Mouse (Mus musculus) MEL (cell line): ENCODE measurements around the gene Ankrd36. TPM values are rescaled to one million over a fixed set of nuclear protein-coding genes. Genes with fewer than 3 reads are reported as not detected.

ENCODE experiments used
- polyA plus RNA-seq, 2 experiments: library from polyadenylated mRNA; stranded (reverse) in 1 of 2; unstranded in 1 of 2; fragments of >175 nt in 1 of 2; fragments of >200 nt in 1 of 2; gene quantifications; 2 replicates each; pipeline versions ENCODE4 v1.2.1 to v1.2.4; 2012; ENCODE audit warnings: low replicate concordance in 2 of 2, low read depth in 1 of 2; ENCODE audit not compliant: insufficient read length in 2 of 2, insufficient read depth in 1 of 2, missing spikeins in 1 of 2
- total RNA-seq: library from RNA; depleted of rRNA; stranded (reverse); fragments of 300-350 nt; gene quantifications from 2 replicates; pipeline ENCODE4 v1.2.3, GENCODE M21; 2012; rRNA removed

Ankrd36 gene
- total and polyA plus RNA-seq, 3 experiments = 3.2 to 3.4 TPM; not detected in 1

Other genes starting within 250 kb of the Ankrd36 start
- gene Znrf3, start 124.8 kb upstream of the Ankrd36 start, total RNA-seq = 8.2 and 9.2 TPM in 2 replicates
- gene Znrf3, start 124.8 kb upstream of the Ankrd36 start, polyA plus RNA-seq = 1 to 10 TPM in 1 of 2 experiments, not detected in 1; 9.0 TPM
- 84.2 and 101 TPM in 2 replicates for gene Xbp1, start 49.0 kb upstream of the Ankrd36 start, total RNA-seq
- gene Xbp1, start 49.0 kb upstream of the Ankrd36 start, polyA plus RNA-seq = 10 to 100 TPM in 1 of 2 experiments, not detected in 1; 81.8 TPM
- gene Ccdc117, start 27.5 kb upstream of the Ankrd36 start, total RNA-seq = 26.3 and 35.4 TPM in 2 replicates
- gene Ccdc117, start 27.5 kb upstream of the Ankrd36 start, polyA plus RNA-seq = 10 to 100 TPM in 1 of 2 experiments, not detected in 1; 19.4 TPM
- gene Mrps24, start 146.0 kb downstream of the Ankrd36 start, total RNA-seq = 159 and 184 TPM in 2 replicates
- gene Mrps24, start 146.0 kb downstream of the Ankrd36 start, polyA plus RNA-seq = 100 to 1,000 TPM in 1 of 2 experiments, not detected in 1; 163 TPM
- 27.8 and 29.2 TPM in 2 replicates for gene Urgcp, start 192.7 kb downstream of the Ankrd36 start, total RNA-seq
- gene Urgcp, start 192.7 kb downstream of the Ankrd36 start, polyA plus RNA-seq = 10 to 100 TPM; 19.5 to 34.9 TPM
- gene Dbnl, start 218.8 kb downstream of the Ankrd36 start, total RNA-seq = 73.5 and 76.4 TPM in 2 replicates
- 100 to 1,000 TPM in 1 of 2 experiments, not detected in 1; 149 TPM for gene Dbnl, start 218.8 kb downstream of the Ankrd36 start, polyA plus RNA-seq
- gene Pgam2, start 234.0 kb downstream of the Ankrd36 start, total RNA-seq = 0.33 and 0.58 TPM in 2 replicates
- 1 to 10 TPM in 1 of 2 experiments, not detected in 1; 1.8 TPM for gene Pgam2, start 234.0 kb downstream of the Ankrd36 start, polyA plus RNA-seq